Mouse (Mus musculus) midbrain, embryonic 15.5 days (tissue): ENCODE measurements around the gene Suox. TPM values are rescaled to one million over a fixed set of nuclear protein-coding genes. Genes with fewer than 3 reads are reported as not detected.
"Not testable (repeated sequence)": the region's sequence is repeated elsewhere in the genome, so short reads cannot be mapped to it uniquely, and the experiment has no call there.

ENCODE experiments used
- ATAC-seq: fragments of 200-750 bp; cut with Nextera tagmentation; replicated peaks from 2 replicates; pipeline ENCODE4 v1.8.0; 2017; ENCODE audit warnings: moderate TSS enrichment
- H3K27ac ChIP-seq: fragments of 300-500 bp; sonication (generic); 2 replicates; pipeline ENCODE4 v1.5.1; 2015; ENCODE audit warnings: mild to moderate bottlenecking, inconsistent platforms
- H3K27me3 ChIP-seq: fragments of 300-500 bp; sonication (generic); replicated peaks from 2 replicates; pipeline ENCODE4 v1.6.1; 2015; ENCODE audit warnings: inconsistent platforms
- H3K36me3 ChIP-seq: fragments of 300-500 bp; sonication (generic); replicated peaks from 2 replicates; pipeline ENCODE4 v1.6.1; 2015; ENCODE audit warnings: inconsistent platforms
- H3K4me1 ChIP-seq: fragments of 300-500 bp; sonication (generic); 2 replicates; pipeline ENCODE4 v1.6.1; 2015; ENCODE audit warnings: inconsistent platforms
- H3K4me2 ChIP-seq: fragments of 300-500 bp; sonication (generic); 2 replicates; pipeline ENCODE4 v1.6.1; 2015; ENCODE audit warnings: inconsistent platforms, mild to moderate bottlenecking, moderate library complexity
- H3K4me3 ChIP-seq: fragments of 300-500 bp; sonication (generic); 2 replicates; pipeline ENCODE4 v1.5.1; 2015; ENCODE audit warnings: mild to moderate bottlenecking, inconsistent platforms
- H3K9ac ChIP-seq: fragments of 300-500 bp; sonication (generic); 2 replicates; pipeline ENCODE4 v1.6.1; 2015; ENCODE audit warnings: mild to moderate bottlenecking, inconsistent platforms
- H3K9me3 ChIP-seq: fragments of 300-500 bp; sonication (generic); 2 replicates; pipeline ENCODE4 v1.6.1; 2016; ENCODE audit warnings: inconsistent platforms
- WGBS: fragments of 180-500 bp; shearing (Covaris S2); methylation state at CpG from one replicate; pipeline ENCODE4 v1.1.7; 2015; ENCODE audit warnings: mixed read lengths; 5-methylcytosine and 5-hydroxymethylcytosine counted together
- polyA plus RNA-seq: library from polyadenylated mRNA; unstranded; fragments of >200 nt; fragmentation: Nextera tagmentation; extraction: Ambion mirVana; gene quantifications from 2 replicates; pipeline ENCODE4 v1.2.1, GENCODE M21; 2015

Suox gene
- polyA plus RNA-seq, result 14.3 and 16.7 TPM in 2 replicates

- peaks cover 7% of the 10 kb centered on the region; the same call in 1 of the 2 replicates for H3K36me3 ChIP-seq
- H3K9me3 ChIP-seq, result no peaks in the 10 kb centered on the region
- H3K4me2 ChIP-seq, result peak within 1 kb of the TSS; percentile 81
- H3K4me1 ChIP-seq, result peaks cover 12% of the 10 kb centered on the region
- H3K27me3 ChIP-seq, result no peaks in the 10 kb centered on the region
- peak within 1 kb of the TSS; percentile 67 for H3K27ac ChIP-seq
- peak within 1 kb of the TSS; percentile 67 for H3K9ac ChIP-seq
- whole genome bisulfite sequencing, result 1% methylated on average over 60 of the region's 60 CpGs
- H3K4me3 ChIP-seq, result peak within 1 kb of the TSS; percentile 74
- peak; percentile 93 for ATAC-seq
Measured at GRCm38 (mm10) chr10:128673763-128674468, at the start of gene Suox. Gene Suox (minus strand): TSS chr10:128674073.

GRCm38 (mm10) chr10:128715559-128716537, 42.0 kb upstream of the Suox start:
- Histone ChIP-seq H3K4me2 (no peak overlapping the region), H3K4me3 (no peak overlapping the region), H3K4me1 (no peaks in the 10 kb centered on the region), H3K27me3 (no peaks in the 10 kb centered on the region), H3K27ac (no peak overlapping the region), H3K9ac (no peak overlapping the region), H3K9me3 (no peaks in the 10 kb centered on the region), H3K36me3 (no peaks in the 10 kb centered on the region)
- no peak for ATAC-seq
- 91% methylated on average over 19 of the region's 19 CpGs for WGBS

- not testable (repeated sequence) for H3K4me2 ChIP-seq, H3K4me3 ChIP-seq, H3K9ac ChIP-seq, H3K36me3 ChIP-seq, H3K27me3 ChIP-seq, H3K4me1 ChIP-seq, ATAC-seq, H3K9me3 ChIP-seq, H3K27ac ChIP-seq
- 93% methylated on average over 7 of the region's 7 CpGs for WGBS
Measured at GRCm38 (mm10) chr10:128711318-128711717, 37.4 kb upstream of the Suox start.

- peaks cover 12% of the 10 kb centered on the region for H3K4me1 ChIP-seq
- peak overlapping the region; percentile 84 for H3K4me2 ChIP-seq
- ATAC-seq, result peak; percentile 40; the same call in 1 of the 2 replicates
- WGBS, result 11% methylated on average over 11 of the region's 11 CpGs
- no peaks in the 10 kb centered on the region for H3K36me3 ChIP-seq
- no peaks in the 10 kb centered on the region for H3K27me3 ChIP-seq
- H3K4me3 ChIP-seq, result peak overlapping the region; percentile 60
- H3K9ac ChIP-seq, result no peak overlapping the region; the same call in 1 of the 2 replicates
- H3K27ac ChIP-seq, result no peak overlapping the region; the same call in 1 of the 2 replicates
- no peaks in the 10 kb centered on the region for H3K9me3 ChIP-seq
Measured at GRCm38 (mm10) chr10:128705317-128705693, 31.4 kb upstream of the Suox start.

- Histone ChIP-seq H3K9ac (peak within 1 kb of the TSS; percentile 33), H3K4me2 (peak within 1 kb of the TSS; percentile 84), H3K4me3 (peak within 1 kb of the TSS; percentile 60), H3K9me3 (no peaks in the 10 kb centered on the region), H3K36me3 (no peaks in the 10 kb centered on the region), H3K4me1 (peaks cover 12% of the 10 kb centered on the region), H3K27ac (peak within 1 kb of the TSS; percentile 60), H3K27me3 (no peaks in the 10 kb centered on the region)
- under 1% methylated on average over 61 of the region's 62 CpGs for WGBS
- peak; percentile 93 for ATAC-seq
Measured at GRCm38 (mm10) chr10:128704491-128705316, 30.8 kb upstream of the Suox start, which contains the start of gene Cdk2. Gene Cdk2 (minus strand): TSS chr10:128705031.

GRCm38 (mm10) chr10:128703895-128704294, 30.0 kb upstream of the Suox start, which contains the start of gene Pmel:
Gene Pmel (plus strand): TSS chr10:128704195.
- H3K36me3 ChIP-seq, result no peaks in the 10 kb centered on the region
- H3K4me2 ChIP-seq, result peak within 1 kb of the TSS; percentile 84
- peaks cover 12% of the 10 kb centered on the region for H3K4me1 ChIP-seq
- H3K4me3 ChIP-seq, result peak within 1 kb of the TSS; percentile 60
- H3K27me3 ChIP-seq, result no peaks in the 10 kb centered on the region
- no peak for ATAC-seq
- peak within 1 kb of the TSS; percentile 60; the same call in 1 of the 2 replicates for H3K27ac ChIP-seq
- 25% methylated on average over 4 of the region's 4 CpGs for WGBS
- peak within 1 kb of the TSS; percentile 33 for H3K9ac ChIP-seq
- H3K9me3 ChIP-seq, result no peaks in the 10 kb centered on the region

- WGBS, result 75% methylated on average over 6 of the region's 6 CpGs
- Histone ChIP-seq H3K27ac (no peak overlapping the region), H3K4me1 (peaks cover 12% of the 10 kb centered on the region), H3K4me2 (no peak overlapping the region), H3K36me3 (no peaks in the 10 kb centered on the region), H3K27me3 (no peaks in the 10 kb centered on the region), H3K4me3 (no peak overlapping the region), H3K9me3 (no peaks in the 10 kb centered on the region), H3K9ac (no peak overlapping the region)
- no peak for ATAC-seq
Measured at GRCm38 (mm10) chr10:128702328-128703007, 28.6 kb upstream of the Suox start.

- no peak for ATAC-seq
- no peak overlapping the region for H3K4me3 ChIP-seq
- no peaks in the 10 kb centered on the region for H3K36me3 ChIP-seq
- no peak overlapping the region for H3K9ac ChIP-seq
- peaks cover 12% of the 10 kb centered on the region for H3K4me1 ChIP-seq
- 78% methylated on average over 5 of the region's 5 CpGs for WGBS
- no peaks in the 10 kb centered on the region for H3K27me3 ChIP-seq
- no peak overlapping the region for H3K4me2 ChIP-seq
- no peak overlapping the region for H3K27ac ChIP-seq
- no peaks in the 10 kb centered on the region for H3K9me3 ChIP-seq
Measured at GRCm38 (mm10) chr10:128700712-128701111, 26.8 kb upstream of the Suox start.

GRCm38 (mm10) chr10:128699611-128700010, 25.7 kb upstream of the Suox start:
- no peak overlapping the region for H3K9ac ChIP-seq
- ATAC-seq, result no peak
- no peak overlapping the region for H3K4me2 ChIP-seq
- H3K36me3 ChIP-seq, result no peaks in the 10 kb centered on the region
- peaks cover 16% of the 10 kb centered on the region for H3K4me1 ChIP-seq
- H3K4me3 ChIP-seq, result no peak overlapping the region
- 85% methylated on average over 11 of the region's 11 CpGs for WGBS
- no peaks in the 10 kb centered on the region for H3K9me3 ChIP-seq
- H3K27me3 ChIP-seq, result no peaks in the 10 kb centered on the region
- no peak overlapping the region for H3K27ac ChIP-seq

- 85% methylated on average over 5 of the region's 5 CpGs for WGBS
- Histone ChIP-seq H3K27me3 (no peaks in the 10 kb centered on the region), H3K9me3 (no peaks in the 10 kb centered on the region), H3K36me3 (no peaks in the 10 kb centered on the region), H3K9ac (no peak overlapping the region), H3K27ac (no peak overlapping the region), H3K4me2 (no peak overlapping the region), H3K4me1 (peaks cover 16% of the 10 kb centered on the region), H3K4me3 (no peak overlapping the region)
- no peak for ATAC-seq
Measured at GRCm38 (mm10) chr10:128699006-128699405, 25.1 kb upstream of the Suox start.

GRCm38 (mm10) chr10:128697072-128697725, 23.3 kb upstream of the Suox start:
- Histone ChIP-seq H3K9ac (peak overlapping the region; percentile 58; the same call in 1 of the 2 replicates), H3K4me2 (peak overlapping the region; percentile 72), H3K9me3 (no peaks in the 10 kb centered on the region), H3K27me3 (no peaks in the 10 kb centered on the region), H3K27ac (peak overlapping the region; percentile 87), H3K4me1 (peaks cover 13% of the 10 kb centered on the region), H3K4me3 (peak overlapping the region; percentile 88; the same call in 1 of the 2 replicates), H3K36me3 (no peaks in the 10 kb centered on the region)
- ATAC-seq, result no peak
- 88% methylated on average over 6 of the region's 6 CpGs for whole genome bisulfite sequencing
